Mouse (Mus musculus): Measurements from ENCODE around the gene Slc30a9. TPM values are rescaled to one million over a fixed set of nuclear protein-coding genes. Genes with fewer than 3 reads are reported as not detected.

Slc30a9 gene
- polyA plus RNA-seq, 1 experiment: 145 TPM

- WGBS: 65% methylated on average over 1 of the region's 1 CpGs
- TF ChIP-seq CTCF (IDR thresholded peaks at IDR 0.05; ENCODE audit: borderline replicate concordance, insufficient read depth, low read depth, low read length) (no peak), POLR2A (IDR thresholded peaks at IDR 0.05; ENCODE audit: borderline replicate concordance, insufficient read depth, low read length) (no peak)
- H3K27ac ChIP-seq (ENCODE audit: insufficient read depth, low read length): no peak overlapping the region
- no peak overlapping the region for H3K4me3 ChIP-seq (replicated peaks; ENCODE audit: insufficient read depth, low read depth, low read length)
- no peaks in the 10 kb centered on the region for H3K27me3 ChIP-seq (ENCODE audit: control insufficient read depth, insufficient read depth, low read length)
- DNase-seq: no peak
- peaks cover 3% of the 10 kb centered on the region; the same call in 1 of the 2 replicates for H3K4me1 ChIP-seq (ENCODE audit: control insufficient read depth, insufficient read depth, low read length)
Observed at GRCm38 (mm10) chr5:67324032-67324431, 17.3 kb downstream of the Slc30a9 start.

DNA sequence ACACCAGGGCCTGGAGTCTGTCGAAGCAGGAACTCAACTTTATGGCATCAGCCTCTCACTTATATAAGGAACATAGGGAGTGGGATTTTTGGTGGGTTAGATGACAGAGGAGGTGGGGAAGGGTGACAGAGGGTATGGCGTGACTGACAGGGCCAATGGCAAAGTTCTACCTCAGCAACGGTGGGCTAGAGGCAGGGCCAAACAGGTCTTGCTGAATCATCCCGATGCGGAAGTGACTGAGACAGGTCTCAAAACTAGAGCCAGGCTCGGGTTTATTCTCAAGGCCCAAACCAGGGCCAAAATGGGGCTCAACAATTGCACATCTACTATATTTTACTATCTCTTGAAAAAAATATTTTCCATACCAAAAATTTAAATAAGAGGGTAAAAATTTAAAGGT lies 34.1 kb downstream of the Slc30a9 start:
- WGBS: 91% methylated on average over 6 of the region's 6 CpGs
- Histone ChIP-seq H3K4me1 (ENCODE audit: control insufficient read depth, insufficient read depth, low read length) (no peaks in the 10 kb centered on the region), H3K27ac (ENCODE audit: insufficient read depth, low read length) (no peak overlapping the region), H3K27me3 (ENCODE audit: control insufficient read depth, insufficient read depth, low read length) (no peaks in the 10 kb centered on the region; the same call in 1 of the 2 replicates), H3K4me3 (replicated peaks; ENCODE audit: insufficient read depth, low read depth, low read length) (no peak overlapping the region)
- DNase-seq: no peak
- no peak for TF ChIP-seq CTCF (IDR thresholded peaks at IDR 0.05; ENCODE audit: borderline replicate concordance, insufficient read depth, low read depth, low read length)
- TF ChIP-seq POLR2A (IDR thresholded peaks at IDR 0.05; ENCODE audit: borderline replicate concordance, insufficient read depth, low read length): no peak

- no peak for TF ChIP-seq POLR2A (IDR thresholded peaks at IDR 0.05; ENCODE audit: borderline replicate concordance, insufficient read depth, low read length)
- TF ChIP-seq CTCF (IDR thresholded peaks at IDR 0.05; ENCODE audit: borderline replicate concordance, insufficient read depth, low read depth, low read length): no peak
Observed at GRCm38 (mm10) chr5:67347060-67347459, 40.3 kb downstream of the Slc30a9 start.

GRCm38 (mm10) chr5:67348949-67349348 lies 42.2 kb downstream of the Slc30a9 start:
- no peaks in the 10 kb centered on the region for H3K27me3 ChIP-seq (ENCODE audit: control insufficient read depth, insufficient read depth, low read length)
- WGBS: 45% methylated on average over 10 of the region's 10 CpGs
- DNase-seq: no peak
- TF ChIP-seq CTCF (IDR thresholded peaks at IDR 0.05; ENCODE audit: borderline replicate concordance, insufficient read depth, low read depth, low read length): no peak
- TF ChIP-seq POLR2A (IDR thresholded peaks at IDR 0.05; ENCODE audit: borderline replicate concordance, insufficient read depth, low read length): no peak
- no peak overlapping the region for H3K27ac ChIP-seq (ENCODE audit: insufficient read depth, low read length)
- no peaks in the 10 kb centered on the region for H3K4me1 ChIP-seq (ENCODE audit: control insufficient read depth, insufficient read depth, low read length)
- H3K4me3 ChIP-seq (replicated peaks; ENCODE audit: insufficient read depth, low read depth, low read length): no peak overlapping the region

More at GRCm38 (mm10) chr5:67347060-67347459, 40.3 kb downstream of the Slc30a9 start:
- no peak overlapping the region for H3K27ac ChIP-seq (ENCODE audit: insufficient read depth, low read length)
- no peaks in the 10 kb centered on the region for H3K4me1 ChIP-seq (ENCODE audit: control insufficient read depth, insufficient read depth, low read length)
- no peak for DNase-seq
- WGBS: 92% methylated on average over 2 of the region's 2 CpGs
- no peaks in the 10 kb centered on the region; the same call in 1 of the 2 replicates for H3K27me3 ChIP-seq (ENCODE audit: control insufficient read depth, insufficient read depth, low read length)
- no peak overlapping the region for H3K4me3 ChIP-seq (replicated peaks; ENCODE audit: insufficient read depth, low read depth, low read length)

- H3K27ac ChIP-seq (ENCODE audit: insufficient read depth, low read length): no peak overlapping the region
- no peaks in the 10 kb centered on the region for H3K27me3 ChIP-seq (ENCODE audit: control insufficient read depth, insufficient read depth, low read length)
- DNase-seq: no peak
- no peak overlapping the region for H3K4me3 ChIP-seq (replicated peaks; ENCODE audit: insufficient read depth, low read depth, low read length)
- TF ChIP-seq POLR2A (IDR thresholded peaks at IDR 0.05; ENCODE audit: borderline replicate concordance, insufficient read depth, low read length): no peak
- TF ChIP-seq CTCF (IDR thresholded peaks at IDR 0.05; ENCODE audit: borderline replicate concordance, insufficient read depth, low read depth, low read length): no peak
- no peaks in the 10 kb centered on the region for H3K4me1 ChIP-seq (ENCODE audit: control insufficient read depth, insufficient read depth, low read length)
- WGBS: 90% methylated on average over 10 of the region's 10 CpGs
Observed at GRCm38 (mm10) chr5:67362316-67362715, 55.6 kb downstream of the Slc30a9 start.

- TF ChIP-seq POLR2A (IDR thresholded peaks at IDR 0.05; ENCODE audit: borderline replicate concordance, insufficient read depth, low read length) (no peak), CTCF (IDR thresholded peaks at IDR 0.05; ENCODE audit: borderline replicate concordance, insufficient read depth, low read depth, low read length) (no peak)
- Histone ChIP-seq H3K27me3 (ENCODE audit: control insufficient read depth, insufficient read depth, low read length) (no peaks in the 10 kb centered on the region), H3K4me3 (replicated peaks; ENCODE audit: insufficient read depth, low read depth, low read length) (no peak overlapping the region), H3K4me1 (ENCODE audit: control insufficient read depth, insufficient read depth, low read length) (no peaks in the 10 kb centered on the region), H3K27ac (ENCODE audit: insufficient read depth, low read length) (no peak overlapping the region)
- WGBS: 70% methylated on average over 2 of the region's 2 CpGs
- DNase-seq: no peak
Observed at GRCm38 (mm10) chr5:67362931-67363330, 56.2 kb downstream of the Slc30a9 start.

GRCm38 (mm10) chr5:67377044-67377621 lies 70.4 kb downstream of the Slc30a9 start:
- no peak for DNase-seq
- no peak overlapping the region for H3K4me3 ChIP-seq (replicated peaks; ENCODE audit: insufficient read depth, low read depth, low read length)
- TF ChIP-seq CTCF (IDR thresholded peaks at IDR 0.05; ENCODE audit: borderline replicate concordance, insufficient read depth, low read depth, low read length) (no peak), POLR2A (IDR thresholded peaks at IDR 0.05; ENCODE audit: borderline replicate concordance, insufficient read depth, low read length) (no peak)
- H3K27me3 ChIP-seq (ENCODE audit: control insufficient read depth, insufficient read depth, low read length): no peaks in the 10 kb centered on the region
- WGBS: 79% methylated on average over 8 of the region's 8 CpGs
- no peaks in the 10 kb centered on the region for H3K4me1 ChIP-seq (ENCODE audit: control insufficient read depth, insufficient read depth, low read length)
- H3K27ac ChIP-seq (ENCODE audit: insufficient read depth, low read length): no peak overlapping the region

DNA sequence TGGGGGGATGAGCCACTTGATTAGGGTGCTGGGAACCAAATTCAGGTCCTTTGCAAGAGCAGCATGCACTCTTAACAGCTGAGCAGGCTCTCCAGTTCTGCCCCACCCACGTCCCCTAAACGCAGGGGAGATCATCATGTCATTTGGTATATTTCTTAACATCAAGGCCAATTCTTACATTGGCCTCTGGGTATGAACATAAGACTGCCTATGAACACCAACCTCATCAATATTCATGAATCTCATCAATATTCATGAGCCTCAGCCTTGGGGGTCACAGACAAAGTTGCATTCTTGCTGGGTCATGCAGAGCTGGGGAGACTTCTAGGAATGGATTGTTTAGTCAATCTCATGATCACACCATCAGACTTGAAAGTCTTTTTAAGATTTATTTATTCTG lies 74.9 kb downstream of the Slc30a9 start:
- no peaks in the 10 kb centered on the region for H3K4me1 ChIP-seq (ENCODE audit: control insufficient read depth, insufficient read depth, low read length)
- TF ChIP-seq POLR2A (IDR thresholded peaks at IDR 0.05; ENCODE audit: borderline replicate concordance, insufficient read depth, low read length): no peak
- DNase-seq: no peak
- H3K4me3 ChIP-seq (replicated peaks; ENCODE audit: insufficient read depth, low read depth, low read length): no peak overlapping the region
- no peaks in the 10 kb centered on the region for H3K27me3 ChIP-seq (ENCODE audit: control insufficient read depth, insufficient read depth, low read length)
- H3K27ac ChIP-seq (ENCODE audit: insufficient read depth, low read length): no peak overlapping the region
- 24% methylated on average over 2 of the region's 2 CpGs for WGBS

Measured in cerebellum, adult 2 months (tissue).